Comparison of ENCODE assay signal across 15 mouse cellular contexts in genomic region chr6:116154854-116155624, GRCm38 (mm10). TPM values are rescaled to one million over a fixed set of nuclear protein-coding genes. Genes with fewer than 3 reads are reported as not detected.
DNase-seq lines count a peak whose midpoint lies in the region; ATAC-seq and TF ChIP-seq lines count a peak whose summit lies in the region.
"Had no signal": no experiment of that assay in that cellular context is flagged by ENCODE, and none has a peak within 500 bp of the region (broad histone marks: within the 10 kb centered on the region; RNA-seq: fewer than 3 reads in every experiment).

No protein-coding gene starts in this region.

- WGBS in forebrain, embryonic 12.5 days = 15% methylated on average over 3 of the region's 3 CpGs
- 11% methylated on average over 3 of the region's 3 CpGs for WGBS in forebrain, postnatal 0 days
- WGBS in hindbrain, embryonic 11.5 days = 27% methylated on average over 3 of the region's 3 CpGs
- 29% methylated on average over 3 of the region's 3 CpGs for WGBS in hindbrain, embryonic 13.5 days

- H3K9me3 ChIP-seq in forebrain, embryonic 12.5 days = no peaks in the 10 kb centered on the region
- H3K9me3 ChIP-seq in forebrain, postnatal 0 days (ENCODE audit: low read length) = no peaks in the 10 kb centered on the region
- no peaks in the 10 kb centered on the region for H3K9me3 ChIP-seq in hindbrain, embryonic 11.5 days (ENCODE audit: control insufficient read depth, low read length)
- H3K9me3 ChIP-seq in hindbrain, embryonic 13.5 days = no peaks in the 10 kb centered on the region
- H3K9me3 ChIP-seq: G1E; intestine, embryonic 15.5 days had no signal

- H3K4me3 ChIP-seq in forebrain, embryonic 12.5 days (replicated peaks) = no peak overlapping the region
- no peak overlapping the region for H3K4me3 ChIP-seq in forebrain, postnatal 0 days (ENCODE audit: low read depth, low read length)
- no peak overlapping the region for H3K4me3 ChIP-seq in hindbrain, embryonic 11.5 days (ENCODE audit: low read depth, low read length)
- no peak overlapping the region for H3K4me3 ChIP-seq in hindbrain, embryonic 13.5 days
- H3K4me3 ChIP-seq: intestine, embryonic 15.5 days had no signal

- no peak for TF ChIP-seq CTCF in forebrain, postnatal 0 days (IDR thresholded peaks at IDR 0.05; ENCODE audit: low read depth)

- peaks cover 20% of the 10 kb centered on the region for H3K4me1 ChIP-seq in forebrain, embryonic 12.5 days
- no peaks in the 10 kb centered on the region for H3K4me1 ChIP-seq in forebrain, postnatal 0 days (ENCODE audit: insufficient read depth)
- H3K4me1 ChIP-seq in hindbrain, embryonic 11.5 days (replicated peaks; ENCODE audit: control insufficient read depth, insufficient read depth, low read length) = peaks cover 2% of the 10 kb centered on the region; the same call in 1 of the 2 replicates
- peaks cover 11% of the 10 kb centered on the region for H3K4me1 ChIP-seq in hindbrain, embryonic 13.5 days (replicated peaks)
- H3K4me1 ChIP-seq: intestine, embryonic 15.5 days had no signal

- DNase-seq in forebrain, postnatal 0 days = no peak
- peak; percentile 31 for DNase-seq in hindbrain, embryonic 11.5 days (ENCODE audit: low spot score)
- DNase-seq in embryo, embryonic 11 days = peak; percentile 28
- DNase-seq in mesoderm, embryonic 11.5 days (ENCODE audit: low read depth, low spot score) = peak; percentile 19
- no peak for DNase-seq in spleen, postnatal 4 days (ENCODE audit: low spot score in 2 of 2)
- no peak for DNase-seq in urinary bladder, postnatal 14 days (ENCODE audit: low spot score)
- DNase-seq: B cell, adult 2 months; cerebellum, adult 8-10 months; kidney, postnatal 14 days; layer of hippocampus, postnatal 36 days had no signal

- H3K27ac ChIP-seq in forebrain, embryonic 12.5 days = 0 out of 2 replicates have a peak overlapping the region, but pooled peaks have one; percentile 50
- H3K27ac ChIP-seq in forebrain, postnatal 0 days (ENCODE audit: low read depth, low read length) = no peak overlapping the region
- no peak overlapping the region for H3K27ac ChIP-seq in hindbrain, embryonic 11.5 days (ENCODE audit: low read depth, low read length)
- H3K27ac ChIP-seq in hindbrain, embryonic 13.5 days = no peak overlapping the region
- H3K27ac ChIP-seq: intestine, embryonic 15.5 days had no signal

- no peak for ATAC-seq in forebrain, embryonic 12.5 days (ENCODE audit: low FRiP score)
- no peak for ATAC-seq in forebrain, postnatal 0 days
- peak; percentile 64 for ATAC-seq in hindbrain, embryonic 11.5 days (ENCODE audit: low FRiP score)
- no peak for ATAC-seq in hindbrain, embryonic 13.5 days (ENCODE audit: low FRiP score)
- ATAC-seq: intestine, embryonic 15.5 days; lung, postnatal 0 days had no signal

- no peak overlapping the region for H3K4me2 ChIP-seq in forebrain, embryonic 12.5 days
- H3K4me2 ChIP-seq in forebrain, postnatal 0 days (ENCODE audit: low read depth) = no peak overlapping the region
- H3K4me2 ChIP-seq in hindbrain, embryonic 11.5 days (replicated peaks; ENCODE audit: low read depth, low read length) = no peak overlapping the region
- H3K4me2 ChIP-seq in hindbrain, embryonic 13.5 days = no peak overlapping the region
- H3K4me2 ChIP-seq: intestine, embryonic 15.5 days had no signal

- H3K36me3 ChIP-seq in forebrain, embryonic 12.5 days (replicated peaks) = 0 out of 2 replicates have a peak, but pooled peaks cover 7% of the 10 kb centered on the region
- no peaks in the 10 kb centered on the region for H3K36me3 ChIP-seq in forebrain, postnatal 0 days (ENCODE audit: insufficient read depth)
- no peaks in the 10 kb centered on the region for H3K36me3 ChIP-seq in hindbrain, embryonic 11.5 days (ENCODE audit: control insufficient read depth, insufficient read depth, low read length)
- no peaks in the 10 kb centered on the region; the same call in 1 of the 2 replicates for H3K36me3 ChIP-seq in hindbrain, embryonic 13.5 days
- H3K36me3 ChIP-seq: intestine, embryonic 15.5 days had no signal

- H3K27me3 ChIP-seq in forebrain, embryonic 12.5 days = no peaks in the 10 kb centered on the region
- H3K27me3 ChIP-seq in forebrain, postnatal 0 days (ENCODE audit: insufficient read depth, low read length) = no peaks in the 10 kb centered on the region
- H3K27me3 ChIP-seq in hindbrain, embryonic 11.5 days (ENCODE audit: control insufficient read depth, insufficient read depth, low read length) = no peaks in the 10 kb centered on the region
- no peaks in the 10 kb centered on the region for H3K27me3 ChIP-seq in hindbrain, embryonic 13.5 days
- H3K27me3 ChIP-seq: intestine, embryonic 15.5 days had no signal

- no peak overlapping the region for H3K9ac ChIP-seq in forebrain, embryonic 12.5 days
- no peak overlapping the region for H3K9ac ChIP-seq in forebrain, postnatal 0 days
- H3K9ac ChIP-seq in hindbrain, embryonic 11.5 days (ENCODE audit: low read depth, low read length) = no peak overlapping the region
- H3K9ac ChIP-seq in hindbrain, embryonic 13.5 days = no peak overlapping the region
- H3K9ac ChIP-seq: intestine, embryonic 15.5 days had no signal

RNA-seq across cellular contexts. Expression of gene Tmcc1, which starts 38.2 kb away (rescaled TPM):
- polyA plus RNA-seq in forebrain, embryonic 12.5 days (2016; fragmentation: Nextera tagmentation; extraction: Ambion mirVana) = 30.2 and 33.2 TPM in 2 replicates
- 48.2 and 48.5 TPM in 2 replicates for total RNA-seq in forebrain, postnatal 0 days (2014; rRNA removed)
- 11.7 and 13.6 TPM in 2 replicates for polyA plus RNA-seq in forebrain, postnatal 0 days (2015; fragmentation: Nextera tagmentation; extraction: Ambion mirVana)
- 20.2 and 23.4 TPM in 2 replicates for polyA plus RNA-seq in hindbrain, embryonic 11.5 days (2014; fragmentation: Nextera tagmentation; extraction: Ambion mirVana)
- 34.4 and 35.0 TPM in 2 replicates for polyA plus RNA-seq in hindbrain, embryonic 13.5 days (2015; fragmentation: Nextera tagmentation; extraction: Ambion mirVana)

RNA-seq across cellular contexts. Expression of gene Washc2, which starts 52.8 kb away (rescaled TPM):
- 62.1 and 64.0 TPM in 2 replicates for polyA plus RNA-seq in forebrain, embryonic 12.5 days (2016; fragmentation: Nextera tagmentation; extraction: Ambion mirVana)
- 72.0 and 99.0 TPM in 2 replicates for total RNA-seq in forebrain, postnatal 0 days (2014; rRNA removed)
- polyA plus RNA-seq in forebrain, postnatal 0 days (2015; fragmentation: Nextera tagmentation; extraction: Ambion mirVana) = 43.9 and 59.1 TPM in 2 replicates
- polyA plus RNA-seq in hindbrain, embryonic 11.5 days (2014; fragmentation: Nextera tagmentation; extraction: Ambion mirVana) = 58.8 and 62.7 TPM in 2 replicates
- 66.1 and 70.9 TPM in 2 replicates for polyA plus RNA-seq in hindbrain, embryonic 13.5 days (2015; fragmentation: Nextera tagmentation; extraction: Ambion mirVana)

Comparison
In these comparisons a context has a peak if more than half of its experiments do, and no peak if none do; other contexts are left out.
1. DNase-seq: peak in hindbrain, embryonic 11.5 days (single experiment), embryo, embryonic 11 days (single experiment) and mesoderm, embryonic 11.5 days (single experiment); none in forebrain, postnatal 0 days (single experiment), spleen, postnatal 4 days (0 of 2) and urinary bladder, postnatal 14 days (single experiment).